Mouse (Mus musculus): ENCODE measurements around the gene Klrk1. TPM values are rescaled to one million over a fixed set of nuclear protein-coding genes. Genes with fewer than 3 reads are reported as not detected.
"Not testable (repeated sequence)": the region's sequence is repeated elsewhere in the genome, so short reads cannot be mapped to it uniquely, and the experiment has no call there.

Gene Klrk1
- not detected for total RNA-seq (2021)
- long read RNA-seq: 0 reads

GRCm38 (mm10) chr6:129623735-129624134, at the start of gene Klrk1:
TSS of gene Klrk1 (minus strand) at chr6:129623864.
- no peak for DNase-seq (ENCODE audit: low spot score in 2 of 2)

DNA sequence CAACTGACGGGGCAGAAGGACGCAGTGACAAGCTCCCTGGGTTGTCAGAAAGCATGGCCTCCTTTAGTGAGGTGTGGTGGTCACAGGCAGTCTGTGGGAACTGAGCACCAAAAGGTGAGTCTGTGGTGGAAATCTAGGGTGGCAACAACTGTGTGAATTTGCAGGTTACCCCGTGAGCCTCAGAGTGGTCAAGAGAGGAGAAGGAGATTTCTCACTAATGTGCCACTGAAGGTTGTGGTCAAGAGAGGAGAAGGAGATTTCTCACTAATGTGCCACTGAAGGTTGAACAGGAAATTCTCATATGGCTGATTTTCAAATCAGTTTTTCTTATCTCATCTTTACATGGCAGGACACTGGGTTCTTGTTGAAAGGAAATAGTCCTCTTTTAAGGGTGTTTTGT, 37.6 kb upstream of the Klrk1 start:
- not testable (repeated sequence) for DNase-seq (ENCODE audit: low spot score in 2 of 2)

- DNase-seq (ENCODE audit: low spot score in 2 of 2): not testable (repeated sequence)
These were observed 36.9 kb upstream of the Klrk1 start, which contains the start of gene Klrc2 for GRCm38 (mm10) chr6:129660589-129660988. TSS of gene Klrc2 (minus strand) at chr6:129660689.

DNA sequence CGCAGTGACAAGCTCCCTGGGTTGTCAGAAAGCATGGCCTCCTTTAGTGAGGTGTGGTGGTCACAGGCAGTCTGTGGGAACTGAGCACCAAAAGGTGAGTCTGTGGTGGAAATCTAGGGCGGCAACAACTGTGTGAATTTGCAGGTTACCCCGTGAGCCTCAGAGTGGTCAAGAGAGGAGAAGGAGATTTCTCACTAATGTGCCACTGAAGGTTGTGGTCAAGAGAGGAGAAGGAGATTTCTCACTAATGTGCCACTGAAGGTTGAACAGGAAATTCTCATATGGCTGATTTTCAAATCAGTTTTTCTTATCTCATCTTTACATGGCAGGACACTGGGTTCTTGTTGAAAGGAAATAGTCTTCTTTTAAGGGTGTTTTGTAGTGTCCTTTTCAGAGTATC, 20.4 kb upstream of the Klrk1 start:
- not testable (repeated sequence) for DNase-seq (ENCODE audit: low spot score in 2 of 2)

GRCm38 (mm10) chr6:129643237-129643636, 19.6 kb upstream of the Klrk1 start, which contains the start of gene Klrc3:
TSS of gene Klrc3 (minus strand) at chr6:129643337.
- not testable (repeated sequence) for DNase-seq (ENCODE audit: low spot score in 2 of 2)

- not testable (repeated sequence) for DNase-seq (ENCODE audit: low spot score in 2 of 2)
These were observed 7.4 kb upstream of the Klrk1 start for GRCm38 (mm10) chr6:129631046-129631445.

GRCm38 (mm10) chr6:129608372-129608771, 15.3 kb downstream of the Klrk1 start:
- DNase-seq (ENCODE audit: low spot score in 2 of 2): no peak

DNA sequence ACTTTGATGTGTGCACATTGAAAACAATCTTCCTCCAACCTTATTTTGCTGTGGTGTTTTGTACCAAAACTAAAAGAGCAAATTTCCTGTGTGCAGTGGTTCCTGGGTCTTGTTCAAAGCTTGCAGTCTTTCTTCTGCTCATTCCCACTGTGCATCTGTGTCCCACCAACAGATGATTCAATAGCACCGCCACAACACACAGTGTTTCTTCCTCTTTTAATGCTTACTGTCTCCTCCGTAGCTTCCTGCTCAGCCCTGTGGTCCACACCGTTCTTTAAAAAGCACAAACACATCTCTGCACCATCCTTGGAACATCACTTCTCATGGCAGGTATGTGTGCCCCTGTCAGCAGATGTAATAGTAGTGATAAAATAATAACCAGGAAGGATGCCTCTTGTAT, 32.2 kb downstream of the Klrk1 start, which contains the start of gene Klrd1:
Gene Klrd1 (plus strand): TSS at position 275 of the 400 bp plus-strand sequence.
- no peak for DNase-seq (ENCODE audit: low spot score in 2 of 2)

DNA sequence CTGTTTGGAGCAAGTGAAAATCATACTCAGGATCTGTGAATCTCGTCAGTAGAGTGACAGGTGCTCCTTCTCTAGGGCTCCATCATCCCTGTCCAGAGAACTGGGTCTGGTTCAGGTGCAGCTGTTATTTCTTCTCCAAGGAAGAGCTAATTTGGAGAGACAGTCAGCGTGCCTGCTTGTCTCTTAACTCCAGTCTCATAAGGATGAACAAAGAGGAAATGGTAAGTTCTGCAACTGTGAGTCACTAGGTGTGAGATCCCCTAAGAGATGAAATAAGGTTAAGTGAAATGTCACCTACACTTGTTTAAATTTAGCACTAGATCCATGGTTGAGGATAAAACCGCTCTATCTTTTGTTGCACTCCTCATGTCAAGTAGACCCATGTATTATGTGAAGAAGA, 40.6 kb downstream of the Klrk1 start:
- DNase-seq (ENCODE audit: low spot score in 2 of 2): no peak

GRCm38 (mm10) chr6:129581896-129582295, 41.8 kb downstream of the Klrk1 start:
- no peak for DNase-seq (ENCODE audit: low spot score in 2 of 2)

- no peak for DNase-seq (ENCODE audit: low spot score in 2 of 2)
These were observed 42.4 kb downstream of the Klrk1 start for GRCm38 (mm10) chr6:129581274-129581673.

GRCm38 (mm10) chr6:129577605-129578004, 46.1 kb downstream of the Klrk1 start, which contains the start of gene Klre1:
TSS of gene Klre1 (plus strand) at chr6:129577905.
- no peak for DNase-seq (ENCODE audit: low spot score in 2 of 2)

- no peak for DNase-seq (ENCODE audit: low spot score in 2 of 2)
These were observed 48.3 kb downstream of the Klrk1 start for GRCm38 (mm10) chr6:129575315-129575714.

GRCm38 (mm10) chr6:129565257-129565656, 58.4 kb downstream of the Klrk1 start:
- no peak for DNase-seq (ENCODE audit: low spot score in 2 of 2)

Other genes starting within 250 kb of the Klrk1 start
- not detected for gene Clec12b, start 238.0 kb downstream of the Klrk1 start, total RNA-seq (2021)
- gene Clec1b, start 226.6 kb downstream of the Klrk1 start, total RNA-seq (2021): under 1 TPM; 0.32 to 0.62 TPM
- gene Clec9a, start 215.0 kb downstream of the Klrk1 start, total RNA-seq (2021): not detected
- gene Clec1a, start 171.9 kb downstream of the Klrk1 start, total RNA-seq (2021): 1 to 10 TPM; 3.1 to 3.3 TPM
- not detected for gene Olr1, start 116.7 kb downstream of the Klrk1 start, total RNA-seq (2021)
- gene Tmem52b, start 111.3 kb downstream of the Klrk1 start, total RNA-seq (2021): not detected
- 100 to 1,000 TPM; 386 to 427 TPM for gene Gabarapl1, start 90.7 kb downstream of the Klrk1 start, total RNA-seq (2021)
- gene Klre1, start 46.0 kb downstream of the Klrk1 start, total RNA-seq (2021): not detected
- not detected for gene Klrd1, start 32.1 kb downstream of the Klrk1 start, total RNA-seq (2021)
- gene Klrc3, start 19.5 kb upstream of the Klrk1 start, total RNA-seq (2021): not detected
- gene Klrc2, start 36.8 kb upstream of the Klrk1 start, total RNA-seq (2021): not detected
- gene Klrc1, start 55.1 kb upstream of the Klrk1 start, total RNA-seq (2021): not detected
- not detected for gene Klri1, start 93.3 kb upstream of the Klrk1 start, total RNA-seq (2021)
- gene Klri2, start 116.6 kb upstream of the Klrk1 start, total RNA-seq (2021): not detected
- gene Gm156, start 160.4 kb upstream of the Klrk1 start, total RNA-seq (2021): not detected
- gene Gm17631, start 238.8 kb upstream of the Klrk1 start, total RNA-seq (2021): not detected

Data from layer of hippocampus, postnatal 10 days (tissue).